In genomic region chr11:54940056-54940455, GRCm38 (mm10) we compare ENCODE assay signal across 11 mouse cellular contexts. TPM values are rescaled to one million over a fixed set of nuclear protein-coding genes. Genes with fewer than 3 reads are reported as not detected.
A peak's percentile ranks its signal among the peaks of the same experiment; 100 is the strongest.
DNase-seq lines count a peak whose midpoint lies in the region; ATAC-seq and TF ChIP-seq lines count a peak whose summit lies in the region.
"Had no signal": no experiment of that assay in that cellular context is flagged by ENCODE, and none has a peak within 500 bp of the region (broad histone marks: within the 10 kb centered on the region; RNA-seq: fewer than 3 reads in every experiment).

No protein-coding gene starts in this region.

- H3K9me3 ChIP-seq in heart, embryonic 10.5 days = no peaks in the 10 kb centered on the region
- H3K9me3 ChIP-seq: neural tube, embryonic 13.5 days had no signal

- no peak for TF ChIP-seq CTCF in cerebellum, adult 2 months (IDR thresholded peaks at IDR 0.05; ENCODE audit: borderline replicate concordance, insufficient read depth, low read depth, low read length)

- 76% methylated on average over 7 of the region's 7 CpGs for WGBS in heart, embryonic 10.5 days
- WGBS in cerebellum, adult 2 months = 5% methylated on average over 7 of the region's 7 CpGs

- TF ChIP-seq POLR2A in cerebellum, adult 2 months (IDR thresholded peaks at IDR 0.05; ENCODE audit: borderline replicate concordance, insufficient read depth, low read length) = no peak

- no peak for ATAC-seq in activated CD4-positive, CD25-positive, alpha-beta regulatory T cell, adult 4 months

- peaks cover 56% of the 10 kb centered on the region for H3K4me1 ChIP-seq in heart, embryonic 10.5 days
- peaks cover 36% of the 10 kb centered on the region for H3K4me1 ChIP-seq in cerebellum, adult 2 months (ENCODE audit: control insufficient read depth, insufficient read depth, low read length)

- no peaks in the 10 kb centered on the region for H3K27me3 ChIP-seq in heart, embryonic 10.5 days (ENCODE audit: insufficient read depth, poor library complexity, severe bottlenecking)
- no peaks in the 10 kb centered on the region for H3K27me3 ChIP-seq in cerebellum, adult 2 months (ENCODE audit: control insufficient read depth, insufficient read depth, low read length)
- H3K27me3 ChIP-seq: neural tube, embryonic 13.5 days had no signal

- H3K36me3 ChIP-seq in heart, embryonic 10.5 days = peaks cover 37% of the 10 kb centered on the region

- H3K27ac ChIP-seq in heart, embryonic 10.5 days = peak overlapping the region; percentile 24; the same call in 1 of the 2 replicates
- H3K27ac ChIP-seq in cerebellum, adult 2 months (ENCODE audit: insufficient read depth, low read length) = peak overlapping the region; percentile 50
- H3K27ac ChIP-seq: neural tube, embryonic 13.5 days had no signal

- no peak for DNase-seq in heart, embryonic 10.5 days (ENCODE audit: low spot score)
- no peak for DNase-seq in heart, adult 18-20 months
- peak; percentile 79 for DNase-seq in ovary, adult 18-20 months (ENCODE audit: low spot score)
- no peak for DNase-seq in ovary, postnatal 10 days (ENCODE audit: low spot score)
- DNase-seq in cerebellum, adult 2 months = peak; percentile 60 to 69
- no peak for DNase-seq in lung, postnatal 36 days
- DNase-seq: heart, adult 11 months; kidney, adult 8-10 months; thymus, adult 2 months had no signal

- no peak overlapping the region for H3K4me3 ChIP-seq in heart, embryonic 10.5 days
- no peak overlapping the region for H3K4me3 ChIP-seq in cerebellum, adult 2 months (replicated peaks; ENCODE audit: insufficient read depth, low read depth, low read length)
- H3K4me3 ChIP-seq: neural tube, embryonic 13.5 days had no signal

RNA-seq across cellular contexts. Expression of gene Tnip1, which starts 22.7 kb away (rescaled TPM):
- 22.7 and 23.7 TPM in 2 replicates for polyA plus RNA-seq in heart, embryonic 10.5 days (2016; fragmentation: Nextera tagmentation; extraction: Ambion mirVana)
- 10 to 100 TPM; 26.7 to 32.7 TPM for total RNA-seq in heart, adult 18-20 months (2021)
- polyA plus RNA-seq in cerebellum, adult 2 months (2012; rRNA removed) = 31.1 and 33.1 TPM in 2 replicates
- 10 to 100 TPM; 81.5 to 98.2 TPM for polyA plus RNA-seq in activated CD4-positive, CD25-positive, alpha-beta regulatory T cell, adult 4 months (2017; shearing (Covaris generic))

RNA-seq across cellular contexts. Expression of gene Gpx3, which starts 37.8 kb away (rescaled TPM):
- 1,153 and 1,643 TPM in 2 replicates for polyA plus RNA-seq in heart, embryonic 10.5 days (2016; fragmentation: Nextera tagmentation; extraction: Ambion mirVana)
- 100 to 1,000 TPM; 206 to 329 TPM for total RNA-seq in heart, adult 18-20 months (2021)
- polyA plus RNA-seq in cerebellum, adult 2 months (2012; rRNA removed) = 14.2 and 15.5 TPM in 2 replicates
- polyA plus RNA-seq in activated CD4-positive, CD25-positive, alpha-beta regulatory T cell, adult 4 months (2017; shearing (Covaris generic)) = 1 to 10 TPM in 1 of 2 experiments, under 1 TPM in 1; 0.90 to 1.1 TPM

Comparison
In these comparisons a context has a peak if more than half of its experiments do, and no peak if none do; other contexts are left out.
1. DNase-seq: peak in ovary, adult 18-20 months (single experiment) and cerebellum, adult 2 months (2 of 2); none in heart, embryonic 10.5 days (single experiment), heart, adult 18-20 months (0 of 2), ovary, postnatal 10 days (single experiment) and lung, postnatal 36 days (single experiment).
2. RNA of gene Gpx3, which starts 37.8 kb away (polyA plus RNA-seq): 1,153 to 1,643 TPM in heart, embryonic 10.5 days; 14.2 to 15.5 TPM in cerebellum, adult 2 months and 0.90 to 1.1 TPM in activated CD4-positive, CD25-positive, alpha-beta regulatory T cell, adult 4 months; every median in the first group is over 10 times any median in the second.